9 mouse cellular contexts compared by ENCODE assay signal in the genomic region with DNA sequence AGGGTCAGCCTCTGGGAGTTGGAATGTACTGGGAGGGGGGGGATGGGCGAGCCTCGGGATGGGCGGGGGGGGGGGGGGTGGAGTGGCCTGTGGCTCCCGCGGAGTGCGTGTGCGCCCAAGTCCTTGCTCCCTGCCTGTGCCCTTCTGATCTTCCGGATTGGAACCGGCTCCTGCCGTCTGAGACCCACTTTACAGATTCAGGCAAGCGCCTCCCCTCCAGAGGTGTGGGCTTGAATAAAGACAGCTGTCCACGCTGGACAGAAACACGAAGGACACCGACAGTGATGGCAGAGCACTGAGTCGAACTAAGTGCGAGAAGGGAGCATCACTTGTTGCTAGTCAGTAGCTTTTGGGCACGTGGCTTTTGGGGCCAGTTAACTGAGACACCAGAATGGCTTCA.
DNase-seq lines count a peak whose midpoint lies in the region; ATAC-seq lines count a peak whose summit lies in the region.
"Had no signal": no experiment of that assay in that cellular context is flagged by ENCODE, and none has a peak within 500 bp of the region (broad histone marks: within the 10 kb centered on the region; RNA-seq: fewer than 3 reads in every experiment).

No protein-coding gene starts in this region.

- H3K4me1 ChIP-seq in heart, embryonic 14.5 days (ENCODE audit: control insufficient read depth in 2 of 2, insufficient read depth in 2 of 2, low read length in 2 of 2): peaks cover 0 to 7% of the 10 kb centered on the region in 2 experiments; a peak in 2 of 4 replicates
- H3K4me1 ChIP-seq in embryonic facial prominence, embryonic 12.5 days: peaks cover 11% of the 10 kb centered on the region; the same call in 1 of the 2 replicates
- H3K4me1 ChIP-seq in hindbrain, embryonic 16.5 days (ENCODE audit: control insufficient read depth, insufficient read depth, low read depth, low read length): no peaks in the 10 kb centered on the region; the same call in 1 of the 2 replicates
- H3K4me1 ChIP-seq in midbrain, embryonic 12.5 days: peaks cover 7% of the 10 kb centered on the region; the same call in 1 of the 2 replicates

- H3K9ac ChIP-seq in heart, embryonic 14.5 days (ENCODE audit: low read length): peak overlapping the region; percentile 39; the same call in 1 of the 2 replicates
- no peak overlapping the region for H3K9ac ChIP-seq in embryonic facial prominence, embryonic 12.5 days
- H3K9ac ChIP-seq in hindbrain, embryonic 16.5 days (ENCODE audit: low read depth, low read length): no peak overlapping the region
- no peak overlapping the region; the same call in 1 of the 2 replicates for H3K9ac ChIP-seq in midbrain, embryonic 12.5 days (replicated peaks)

- no peak for ATAC-seq in heart, embryonic 14.5 days (ENCODE audit: insufficient number of reproducible peaks, insufficient read depth, low FRiP score, low read depth)
- no peak for ATAC-seq in embryonic facial prominence, embryonic 12.5 days (ENCODE audit: insufficient number of reproducible peaks, insufficient read depth, low FRiP score, low TSS enrichment)
- no peak for ATAC-seq in hindbrain, embryonic 16.5 days
- no peak for ATAC-seq in midbrain, embryonic 12.5 days (ENCODE audit: low FRiP score, low read depth)
- no peak for ATAC-seq in erythroblast, adult 5-6 weeks (replicated peaks; ENCODE audit: low FRiP score, poor library complexity, severe bottlenecking)

- H3K9me3 ChIP-seq in heart, embryonic 14.5 days (ENCODE audit: control insufficient read depth, low read length): no peaks in the 10 kb centered on the region
- no peaks in the 10 kb centered on the region for H3K9me3 ChIP-seq in embryonic facial prominence, embryonic 12.5 days
- no peaks in the 10 kb centered on the region; the same call in 1 of the 2 replicates for H3K9me3 ChIP-seq in hindbrain, embryonic 16.5 days (ENCODE audit: control insufficient read depth, low read length)
- no peaks in the 10 kb centered on the region for H3K9me3 ChIP-seq in midbrain, embryonic 12.5 days

- H3K27ac ChIP-seq in heart, embryonic 14.5 days (replicated peaks in 1 of 2; ENCODE audit: control insufficient read depth in 1 of 2, insufficient read depth in 1 of 2, low read depth in 2 of 2, low read length in 2 of 2): no peak overlapping the region
- no peak overlapping the region for H3K27ac ChIP-seq in embryonic facial prominence, embryonic 12.5 days
- H3K27ac ChIP-seq in hindbrain, embryonic 16.5 days (ENCODE audit: low read depth, low read length): no peak overlapping the region
- no peak overlapping the region for H3K27ac ChIP-seq in midbrain, embryonic 12.5 days (replicated peaks)

- peak overlapping the region; percentile 67 for H3K4me2 ChIP-seq in heart, embryonic 14.5 days (ENCODE audit: low read length)
- peak overlapping the region; percentile 43 for H3K4me2 ChIP-seq in embryonic facial prominence, embryonic 12.5 days (replicated peaks)
- H3K4me2 ChIP-seq in hindbrain, embryonic 16.5 days (ENCODE audit: low read length): peak overlapping the region; percentile 43
- peak overlapping the region; percentile 42 for H3K4me2 ChIP-seq in midbrain, embryonic 12.5 days (replicated peaks)

- H3K4me3 ChIP-seq in heart, embryonic 14.5 days (ENCODE audit: control insufficient read depth in 1 of 2, insufficient read depth in 1 of 2, low read depth in 1 of 2, low read length in 2 of 2): peak overlapping the region in 1 of 2 experiments; percentile 31; a peak in 1 of 4 replicates
- peak overlapping the region; percentile 23 for H3K4me3 ChIP-seq in embryonic facial prominence, embryonic 12.5 days
- H3K4me3 ChIP-seq in hindbrain, embryonic 16.5 days (ENCODE audit: low read length): peak overlapping the region; percentile 20; the same call in 1 of the 2 replicates
- H3K4me3 ChIP-seq in midbrain, embryonic 12.5 days: peak overlapping the region; percentile 24

- 7% methylated on average over 16 of the region's 17 CpGs for WGBS in heart, embryonic 14.5 days
- WGBS in embryonic facial prominence, embryonic 12.5 days: 6% methylated on average over 12 of the region's 17 CpGs
- 10% methylated on average over 12 of the region's 17 CpGs for WGBS in hindbrain, embryonic 16.5 days
- 6% methylated on average over 14 of the region's 17 CpGs for WGBS in midbrain, embryonic 12.5 days

- H3K36me3 ChIP-seq in heart, embryonic 14.5 days (ENCODE audit: control insufficient read depth, insufficient read depth, low read length): no peaks in the 10 kb centered on the region
- no peaks in the 10 kb centered on the region for H3K36me3 ChIP-seq in embryonic facial prominence, embryonic 12.5 days
- no peaks in the 10 kb centered on the region for H3K36me3 ChIP-seq in hindbrain, embryonic 16.5 days (ENCODE audit: control insufficient read depth, insufficient read depth, low read length)
- no peaks in the 10 kb centered on the region for H3K36me3 ChIP-seq in midbrain, embryonic 12.5 days

- DNase-seq in heart, postnatal 10 days: no peak
- no peak for DNase-seq in adipocyte (ENCODE audit: low spot score)
- no peak for DNase-seq in spleen, adult 18-20 months

- intact Hi-C loops in heart, postnatal 10 days (cut with DNase I): no loop called here

- H3K27me3 ChIP-seq in heart, embryonic 14.5 days (ENCODE audit: control insufficient read depth, insufficient read depth, low read length): peaks cover 30% of the 10 kb centered on the region
- peaks cover 44% of the 10 kb centered on the region for H3K27me3 ChIP-seq in embryonic facial prominence, embryonic 12.5 days
- H3K27me3 ChIP-seq in hindbrain, embryonic 16.5 days (replicated peaks; ENCODE audit: control insufficient read depth, insufficient read depth, low read length): peaks cover 22% of the 10 kb centered on the region
- H3K27me3 ChIP-seq in midbrain, embryonic 12.5 days: peaks cover 46% of the 10 kb centered on the region
- H3K27me3 ChIP-seq: CH12.LX had no signal
